9 mouse cellular contexts compared by ENCODE assay signal in genomic region chr6:124379331-124379730, GRCm38 (mm10). TPM values are rescaled to one million over a fixed set of nuclear protein-coding genes. Genes with fewer than 3 reads are reported as not detected.
DNase-seq lines count a peak whose midpoint lies in the region; ATAC-seq and TF ChIP-seq lines count a peak whose summit lies in the region.
"Had no signal": no experiment of that assay in that cellular context is flagged by ENCODE, and none has a peak within 500 bp of the region (broad histone marks: within the 10 kb centered on the region; RNA-seq: fewer than 3 reads in every experiment).

No protein-coding gene starts in this region.

- no peak overlapping the region for H3K27ac ChIP-seq in hindbrain, embryonic 10.5 days
- H3K27ac ChIP-seq in hindbrain, embryonic 13.5 days, result no peak overlapping the region
- no peak overlapping the region for H3K27ac ChIP-seq in ES-E14 (ENCODE audit: insufficient read depth, low read depth, low read length, poor library complexity, severe bottlenecking)

- no peak for ATAC-seq in hindbrain, embryonic 13.5 days (ENCODE audit: low FRiP score)
- no peak for ATAC-seq in inflammation-experienced regulatory T-cells, adult 6 months

- peak; percentile 34 for DNase-seq in hindbrain, embryonic 10.5 days (ENCODE audit: low spot score)
- DNase-seq in ES-E14 (ENCODE audit: low read depth, low spot score), result peak; percentile 54
- peak; percentile 70 to 82 for DNase-seq in cerebellum, postnatal 14 days
- peak; percentile 67 for DNase-seq in heart, postnatal 4 days
- peak; percentile 60 to 81 for DNase-seq in left cerebral cortex, postnatal 14 days (ENCODE audit: low spot score in 2 of 2)
- DNase-seq in retina, postnatal 1 day, result peak; percentile 39

- 33% methylated on average over 10 of the region's 10 CpGs for WGBS in hindbrain, embryonic 10.5 days
- WGBS in hindbrain, embryonic 13.5 days, result 34% methylated on average over 10 of the region's 10 CpGs

- no peaks in the 10 kb centered on the region for H3K9me3 ChIP-seq in hindbrain, embryonic 10.5 days
- H3K9me3 ChIP-seq in hindbrain, embryonic 13.5 days, result no peaks in the 10 kb centered on the region
- H3K9me3 ChIP-seq in ES-E14 (ENCODE audit: control insufficient read depth, insufficient read depth, low read depth, low read length), result no peaks in the 10 kb centered on the region

- no peaks in the 10 kb centered on the region for H3K27me3 ChIP-seq in hindbrain, embryonic 10.5 days (ENCODE audit: insufficient read depth, poor library complexity, severe bottlenecking)
- no peaks in the 10 kb centered on the region for H3K27me3 ChIP-seq in hindbrain, embryonic 13.5 days

- no peaks in the 10 kb centered on the region for H3K36me3 ChIP-seq in hindbrain, embryonic 10.5 days
- H3K36me3 ChIP-seq in hindbrain, embryonic 13.5 days, result no peaks in the 10 kb centered on the region
- H3K36me3 ChIP-seq in ES-E14 (ENCODE audit: control insufficient read depth, insufficient read depth, low read length, poor library complexity, severe bottlenecking), result no peaks in the 10 kb centered on the region

- no peaks in the 10 kb centered on the region for H3K4me1 ChIP-seq in hindbrain, embryonic 10.5 days (replicated peaks)
- H3K4me1 ChIP-seq in hindbrain, embryonic 13.5 days (replicated peaks), result no peaks in the 10 kb centered on the region
- H3K4me1 ChIP-seq in ES-E14 (ENCODE audit: control insufficient read depth in 2 of 2, insufficient read depth in 2 of 2, low read length in 2 of 2, poor library complexity in 1 of 2), result no peaks in the 10 kb centered on the region

- intact Hi-C loops in left cerebral cortex, postnatal 14 days (cut with DNase I), result loop anchor here (1.0 to 10.0 kb wide), 5 partner anchors 117 to 1485 kb away; no protein-coding TSS in a partner anchor

- H3K9ac ChIP-seq in hindbrain, embryonic 13.5 days, result no peak overlapping the region
- H3K9ac ChIP-seq in ES-E14 (ENCODE audit: insufficient read depth, low read depth, low read length, poor library complexity, severe bottlenecking), result no peak overlapping the region

- H3K4me3 ChIP-seq in hindbrain, embryonic 10.5 days, result no peak overlapping the region
- no peak overlapping the region for H3K4me3 ChIP-seq in hindbrain, embryonic 13.5 days
- H3K4me3 ChIP-seq in ES-E14 (ENCODE audit: insufficient read depth in 1 of 2, low read depth in 1 of 2, low read length in 2 of 2, poor library complexity in 1 of 2, severe bottlenecking in 1 of 2), result no peak overlapping the region
- H3K4me3 ChIP-seq: erythroblast, embryonic 14.5 days had no signal

- H3K4me2 ChIP-seq in hindbrain, embryonic 13.5 days, result no peak overlapping the region

- in situ Hi-C loops in ES-E14 (cut with MboI; ENCODE audit: low sequenced_read_pairs in 2 of 2, unreplicated experiment in 2 of 2), result loop anchor here in 1 of 2 experiments (10.0 kb wide), 1 partner anchor 115 kb away; no protein-coding TSS in a partner anchor

TF ChIP-seq in ES-E14, 5 proteins besides CTCF, POLR2A, EP300 and RAD21:
- TF ChIP-seq ZC3H11A (IDR thresholded peaks at IDR 0.05; ENCODE audit: borderline replicate concordance, low read depth, low read length) (peak; percentile 80), ZNF384 (IDR thresholded peaks at IDR 0.05; ENCODE audit: low read depth, low read length) (no peak)

RNA-seq across cellular contexts. Expression of gene Pex5, which starts 35.5 kb away (rescaled TPM):
- 46.9 and 51.7 TPM in 2 replicates for polyA plus RNA-seq in hindbrain, embryonic 10.5 days (2016; fragmentation: Nextera tagmentation; extraction: Ambion mirVana)
- 70.5 TPM in 2 replicates for polyA plus RNA-seq in hindbrain, embryonic 13.5 days (2015; fragmentation: Nextera tagmentation; extraction: Ambion mirVana)
- total RNA-seq in ES-E14 (2012; rRNA removed), result 34.4 and 35.7 TPM in 2 replicates
- total RNA-seq in heart, postnatal 4 days (2021), result 10 to 100 TPM; 26.1 TPM
- total RNA-seq in left cerebral cortex, postnatal 14 days (2021), result 10 to 100 TPM; 78.8 to 80.2 TPM
- polyA plus RNA-seq in inflammation-experienced regulatory T-cells, adult 6 months (2017; shearing (Covaris generic)), result 10 to 100 TPM in 1 of 3 experiments, 1 to 10 TPM in 2; 7.0 to 10.1 (median 9.3) TPM
